Mouse (Mus musculus) midbrain, embryonic 14.5 days (tissue): ENCODE data around the gene Prpf19. TPM values are rescaled to one million over a fixed set of nuclear protein-coding genes. Genes with fewer than 3 reads are reported as not detected.

ENCODE experiments used
- ATAC-seq: fragments of 200-750 bp; cut with Nextera tagmentation; 2 replicates; pipeline ENCODE4 v1.8.0; 2017; ENCODE audit warnings: moderate number of reproducible peaks, moderate library complexity; ENCODE audit not compliant: low FRiP score, low TSS enrichment
- DNase-seq: peaks from one replicate; pipeline ENCODE4 v3.0.0-alpha.2; 2015
- H3K27ac ChIP-seq: fragments of 300-500 bp; sonication (generic); replicated peaks from 2 replicates; pipeline ENCODE4 v1.5.1; 2014; ENCODE audit warnings: mild to moderate bottlenecking, low read depth, low read length, moderate library complexity
- H3K27me3 ChIP-seq: fragments of 300-500 bp; sonication (generic); 2 replicates; pipeline ENCODE4 v1.6.1; 2014; ENCODE audit warnings: low read length, control low read depth, mixed read lengths; ENCODE audit not compliant: control insufficient read depth, insufficient read depth
- H3K36me3 ChIP-seq: fragments of 300-500 bp; sonication (generic); 2 replicates; pipeline ENCODE4 v1.6.1; 2014; ENCODE audit warnings: low read length, control low read depth; ENCODE audit not compliant: control insufficient read depth, insufficient read depth
- H3K4me1 ChIP-seq: fragments of 300-500 bp; sonication (generic); 2 replicates; pipeline ENCODE4 v1.6.1; 2014; ENCODE audit warnings: mild to moderate bottlenecking, antibody characterized with exemption, low read length, control low read depth; ENCODE audit not compliant: control insufficient read depth, insufficient read depth
- H3K4me2 ChIP-seq: fragments of 300-500 bp; sonication (generic); 2 replicates; pipeline ENCODE4 v1.6.1; 2014; ENCODE audit warnings: mild to moderate bottlenecking, low read length, moderate library complexity
- H3K4me3 ChIP-seq: fragments of 300-500 bp; sonication (generic); replicated peaks from 2 replicates; pipeline ENCODE4 v1.5.1; 2014; ENCODE audit warnings: low read depth, low read length
- H3K9ac ChIP-seq: fragments of 300-500 bp; sonication (generic); replicated peaks from 2 replicates; pipeline ENCODE4 v1.6.1; 2014; ENCODE audit warnings: mild to moderate bottlenecking, low read length, moderate library complexity
- H3K9me3 ChIP-seq: fragments of 300-500 bp; sonication (generic); 2 replicates; pipeline ENCODE4 v1.6.1; 2016; ENCODE audit warnings: low read length, control low read depth, mixed read lengths; ENCODE audit not compliant: control insufficient read depth
- WGBS: fragments of 180-500 bp; shearing (Covaris S2); extraction: QIAGEN DNeasy Blood & Tissue Kit; methylation state at CpG from one replicate; pipeline ENCODE4 v1.1.7; 2014; 5-methylcytosine and 5-hydroxymethylcytosine counted together
- polyA plus RNA-seq: library from polyadenylated mRNA; unstranded; fragments of >200 nt; fragmentation: Nextera tagmentation; extraction: Ambion mirVana; gene quantifications from 2 replicates; pipeline ENCODE4 v1.2.1, GENCODE M21; 2014

Prpf19 gene
- polyA plus RNA-seq, 1 experiment from 2014 or later = 39.2 TPM

DNA sequence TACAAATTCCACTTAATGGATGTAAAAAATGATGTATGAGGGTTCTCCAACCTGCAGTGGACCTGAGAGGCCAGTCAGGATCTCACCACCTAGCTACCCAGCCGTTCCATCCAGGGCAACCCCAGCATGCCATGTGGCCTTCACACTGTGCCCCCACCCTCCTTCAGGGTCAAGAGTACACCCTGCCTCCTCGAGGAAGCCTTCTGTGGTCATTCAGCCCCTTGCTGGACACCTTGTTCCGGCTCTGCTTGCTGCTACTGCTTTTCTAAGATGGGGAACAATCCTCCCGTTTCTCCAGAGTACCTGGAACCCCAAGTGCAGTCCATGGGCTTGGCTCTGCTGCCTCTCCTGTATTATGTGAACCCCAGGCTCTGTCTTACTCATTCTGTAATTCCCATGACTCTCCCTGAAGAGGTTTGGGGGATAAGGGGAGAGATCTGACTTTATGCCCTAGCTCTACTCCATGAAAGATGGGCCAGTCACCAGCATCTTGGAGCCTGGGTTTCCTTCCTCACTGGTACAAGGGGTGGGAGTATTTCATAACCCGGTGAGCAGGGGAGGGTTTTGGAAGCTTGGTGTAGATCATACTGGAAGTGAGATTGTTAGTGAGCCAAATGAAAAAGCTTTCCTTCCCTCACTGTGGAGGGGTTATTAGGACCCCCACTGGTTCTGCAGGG is 26.9 kb upstream of the Prpf19 start:
- Histone ChIP-seq H3K9me3 (no peaks in the 10 kb centered on the region), H3K9ac (peak overlapping the region; percentile 81), H3K27me3 (no peaks in the 10 kb centered on the region), H3K27ac (0 out of 2 replicates have a peak overlapping the region, but pooled peaks have one; percentile 86), H3K36me3 (peaks cover 60% of the 10 kb centered on the region), H3K4me2 (peak overlapping the region; percentile 78), H3K4me1 (peaks cover 21% of the 10 kb centered on the region), H3K4me3 (peak overlapping the region; percentile 97)
- ATAC-seq = no peak
- no peak for DNase-seq
- WGBS = 29% methylated on average over 5 of the region's 5 CpGs

DNA sequence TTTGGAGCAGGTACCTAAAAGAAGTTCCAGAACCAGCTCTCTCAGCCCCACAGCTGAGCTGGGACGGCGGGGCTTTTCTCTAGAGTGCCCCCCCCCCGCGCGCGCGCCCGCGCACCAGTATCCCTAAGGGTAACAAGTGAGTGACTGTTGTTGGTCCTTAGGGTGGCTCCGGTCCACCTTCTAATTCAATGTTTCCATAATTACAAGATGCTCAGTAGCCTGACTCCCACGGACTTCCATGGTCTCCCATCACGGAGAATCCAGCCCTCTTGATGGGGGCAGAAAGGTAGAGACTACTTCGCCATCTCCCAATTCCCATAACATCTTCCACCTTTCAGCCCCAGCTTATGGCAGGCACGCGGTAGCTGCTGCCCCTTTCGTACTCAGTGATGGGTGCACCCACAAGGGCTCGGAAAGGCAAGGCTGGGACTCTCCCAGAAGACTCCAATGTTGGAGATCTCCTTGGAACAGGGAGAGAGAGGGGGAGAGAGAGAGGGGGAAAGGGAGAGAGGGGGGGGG is 26.3 kb upstream of the Prpf19 start:
- H3K9ac ChIP-seq = peak overlapping the region; percentile 81
- peaks cover 60% of the 10 kb centered on the region for H3K36me3 ChIP-seq
- peak overlapping the region; percentile 78 for H3K4me2 ChIP-seq
- peak overlapping the region; percentile 86 for H3K27ac ChIP-seq
- peaks cover 21% of the 10 kb centered on the region for H3K4me1 ChIP-seq
- ATAC-seq (peak; percentile 21; the same call in 1 of the 2 replicates), DNase-seq (peak; percentile 54)
- H3K9me3 ChIP-seq = no peaks in the 10 kb centered on the region
- H3K4me3 ChIP-seq = peak overlapping the region; percentile 97
- WGBS = under 1% methylated on average over 17 of the region's 17 CpGs
- H3K27me3 ChIP-seq = no peaks in the 10 kb centered on the region

DNA sequence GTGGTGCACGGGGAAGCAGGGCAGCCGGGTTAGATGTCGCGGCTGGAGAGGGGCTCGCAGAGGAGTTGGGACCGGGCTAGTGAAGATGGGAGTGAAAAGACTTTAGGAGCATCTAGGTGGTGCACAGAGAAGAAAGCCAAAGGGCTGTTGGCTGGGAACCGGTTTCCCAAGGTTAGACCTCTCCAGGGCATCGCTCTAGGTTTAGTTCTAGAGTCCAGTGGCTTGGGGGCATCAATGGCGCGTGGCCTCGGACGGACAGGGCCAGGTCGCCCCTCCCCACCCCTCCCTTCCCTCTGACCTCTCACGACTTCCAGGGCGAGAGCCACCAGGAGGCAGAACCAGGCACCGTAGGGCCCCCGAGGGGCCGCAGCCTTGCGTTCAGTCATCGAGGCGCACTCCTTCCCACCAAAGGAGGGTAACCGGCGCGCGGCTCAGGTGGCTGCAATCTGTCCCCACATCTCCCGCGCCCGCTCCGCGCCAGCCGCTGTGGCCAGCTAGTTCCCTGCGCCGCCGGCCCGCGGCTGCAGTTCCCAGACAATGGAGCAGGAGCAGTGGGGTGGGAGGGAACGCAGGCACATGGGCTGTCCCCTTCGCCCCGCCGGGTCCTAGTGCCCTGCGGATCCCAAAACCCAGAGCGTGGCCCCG is 25.7 kb upstream of the Prpf19 start:
- peak overlapping the region; percentile 97 for H3K4me3 ChIP-seq
- no peaks in the 10 kb centered on the region for H3K9me3 ChIP-seq
- peak; percentile 93 for ATAC-seq
- H3K27me3 ChIP-seq = no peaks in the 10 kb centered on the region
- peak; percentile 94 for DNase-seq
- peak overlapping the region; percentile 78 for H3K4me2 ChIP-seq
- H3K27ac ChIP-seq = peak overlapping the region; percentile 86
- WGBS = under 1% methylated on average over 40 of the region's 43 CpGs
- peaks cover 21% of the 10 kb centered on the region for H3K4me1 ChIP-seq
- peaks cover 60% of the 10 kb centered on the region for H3K36me3 ChIP-seq
- peak overlapping the region; percentile 81 for H3K9ac ChIP-seq

DNA sequence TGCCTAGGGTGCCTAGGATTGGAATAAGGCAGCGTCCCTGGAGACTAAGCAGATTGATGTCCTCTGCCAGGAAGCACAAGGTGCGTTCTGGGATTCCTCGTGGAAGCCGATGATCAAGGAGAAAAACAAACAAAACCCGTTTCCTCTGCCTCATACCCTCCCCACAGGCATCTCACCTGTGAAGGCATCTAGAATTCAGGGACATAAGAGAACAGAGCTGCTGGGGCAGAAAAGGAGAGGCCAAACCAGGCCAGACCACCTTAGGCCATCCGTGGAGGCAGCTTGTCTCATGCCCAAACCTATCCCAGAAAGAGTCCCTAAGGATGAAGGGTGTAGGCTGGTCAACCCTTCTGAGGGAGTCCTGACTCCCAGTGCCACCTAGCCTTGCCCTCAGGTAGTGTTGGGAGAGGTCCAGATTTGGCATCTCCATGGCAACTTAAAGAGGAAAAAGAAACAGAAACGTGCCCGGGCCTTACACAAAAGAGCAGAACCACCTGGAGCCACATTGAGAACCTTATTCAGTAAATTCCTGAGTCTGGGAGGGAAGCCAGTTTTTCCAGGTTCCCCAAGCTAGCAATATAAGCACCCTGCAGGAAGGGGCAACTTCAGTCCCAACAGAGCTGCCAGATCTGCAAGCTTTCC is 25.0 kb upstream of the Prpf19 start, which contains the start of gene Tmem132a:
TSS of gene Tmem132a (minus strand) at position 55 of the 642 bp plus-strand sequence.
- peaks cover 53% of the 10 kb centered on the region for H3K36me3 ChIP-seq
- 1% methylated on average over 8 of the region's 8 CpGs for WGBS
- H3K27ac ChIP-seq = peak within 1 kb of the TSS; percentile 86
- DNase-seq (no peak), ATAC-seq (peak; percentile 44; the same call in 1 of the 2 replicates)
- peaks cover 21% of the 10 kb centered on the region for H3K4me1 ChIP-seq
- peak within 1 kb of the TSS; percentile 97 for H3K4me3 ChIP-seq
- H3K9ac ChIP-seq = peak within 1 kb of the TSS; percentile 81
- no peaks in the 10 kb centered on the region for H3K9me3 ChIP-seq
- H3K27me3 ChIP-seq = no peaks in the 10 kb centered on the region
- H3K4me2 ChIP-seq = peak within 1 kb of the TSS; percentile 78

DNA sequence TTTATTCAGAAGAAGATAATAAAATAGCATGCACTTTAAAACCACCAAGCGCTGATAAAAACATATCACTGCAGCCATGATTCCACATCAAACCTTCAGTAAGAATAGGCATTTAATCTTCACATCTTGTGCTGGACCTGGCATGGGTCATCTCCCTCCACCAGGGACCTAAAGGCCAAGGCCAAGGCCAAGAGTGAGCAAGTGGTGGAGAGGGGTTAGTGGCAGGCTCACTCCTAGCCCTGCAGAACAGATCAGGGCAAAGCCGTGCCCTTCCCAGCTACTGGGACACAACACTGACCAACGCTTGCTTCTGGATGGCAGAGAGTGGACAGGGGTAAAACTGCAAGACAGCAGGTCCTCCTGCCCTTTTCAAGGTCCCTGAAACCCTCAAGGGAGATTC is 24.4 kb upstream of the Prpf19 start:
- WGBS = 88% methylated on average over 3 of the region's 3 CpGs
- Histone ChIP-seq H3K27ac (no peak overlapping the region), H3K4me1 (peaks cover 21% of the 10 kb centered on the region), H3K9ac (no peak overlapping the region), H3K9me3 (no peaks in the 10 kb centered on the region), H3K4me3 (no peak overlapping the region), H3K36me3 (peaks cover 46% of the 10 kb centered on the region), H3K27me3 (no peaks in the 10 kb centered on the region), H3K4me2 (no peak overlapping the region)
- ATAC-seq = no peak
- no peak for DNase-seq

DNA sequence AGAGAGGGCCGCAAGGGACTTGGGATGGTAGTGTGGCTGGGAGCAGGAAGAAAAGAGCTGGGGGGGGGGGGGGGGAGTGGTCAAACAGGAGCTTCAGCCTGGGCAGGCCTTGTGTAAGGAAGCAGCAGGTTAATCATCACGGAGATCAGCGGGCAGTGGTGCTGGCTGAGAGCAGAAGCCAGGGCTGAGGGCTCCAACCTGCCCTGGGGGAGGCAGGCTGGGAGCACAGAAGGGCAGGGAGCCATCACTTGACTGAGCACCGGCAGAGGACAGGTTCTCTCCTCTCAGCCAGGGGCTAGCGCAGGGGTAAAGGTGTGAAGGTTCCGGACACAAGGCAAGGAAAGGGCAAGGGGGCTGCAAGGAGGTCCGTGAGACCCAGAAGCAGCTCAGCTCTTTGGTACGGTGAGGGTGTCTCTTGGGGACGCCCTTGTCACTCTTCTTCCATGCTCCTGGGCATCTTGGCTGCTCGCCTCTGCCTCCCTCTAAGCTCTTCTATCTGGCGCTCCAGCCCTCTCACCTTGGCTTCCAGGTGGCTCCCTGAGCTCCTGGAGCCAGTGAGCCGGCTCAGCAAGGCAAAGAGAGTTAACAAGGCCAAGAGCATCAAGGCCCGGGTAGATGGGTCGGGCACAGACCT is 23.6 kb upstream of the Prpf19 start:
- ATAC-seq = no peak
- DNase-seq = no peak
- WGBS = 81% methylated on average over 14 of the region's 14 CpGs
- Histone ChIP-seq H3K9me3 (no peaks in the 10 kb centered on the region), H3K4me2 (no peak overlapping the region), H3K4me1 (peaks cover 21% of the 10 kb centered on the region), H3K4me3 (no peak overlapping the region), H3K9ac (no peak overlapping the region), H3K36me3 (peaks cover 40% of the 10 kb centered on the region), H3K27ac (no peak overlapping the region), H3K27me3 (no peaks in the 10 kb centered on the region)

DNA sequence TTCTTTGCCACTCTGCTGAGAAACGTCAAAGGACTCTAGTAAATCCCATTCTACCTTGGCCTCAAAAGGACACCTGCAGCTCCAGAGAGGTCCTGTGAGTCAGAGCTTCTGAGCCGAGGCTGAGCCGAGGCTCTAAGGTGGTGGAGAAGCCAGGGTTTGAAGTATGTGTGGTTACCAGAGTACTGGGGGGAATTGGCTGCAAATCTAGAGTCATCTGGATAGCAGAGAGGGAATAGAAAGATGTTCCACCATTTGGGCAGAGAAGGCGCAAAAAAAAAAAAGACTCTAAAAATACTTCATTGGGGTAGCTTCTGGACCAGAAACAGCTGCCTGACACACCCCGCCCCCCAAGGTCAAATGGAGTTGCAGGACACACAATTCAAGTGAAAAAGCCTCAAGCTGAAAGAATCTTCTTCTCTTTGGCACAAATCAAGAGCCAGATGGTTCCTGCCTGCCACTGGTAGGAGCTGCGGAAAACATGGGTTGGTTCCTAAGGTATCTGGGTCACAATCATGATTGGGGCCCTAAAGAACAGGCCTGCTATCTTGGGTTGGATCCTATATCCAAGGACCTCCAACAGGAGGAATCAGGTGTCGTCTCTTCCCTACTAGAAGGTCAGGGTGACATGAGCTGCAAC is 16.7 kb upstream of the Prpf19 start:
- peaks cover 17% of the 10 kb centered on the region for H3K36me3 ChIP-seq
- 95% methylated on average over 7 of the region's 7 CpGs for WGBS
- H3K9me3 ChIP-seq = no peaks in the 10 kb centered on the region
- H3K4me1 ChIP-seq = peaks cover 19% of the 10 kb centered on the region
- no peak for DNase-seq
- no peak overlapping the region for H3K4me3 ChIP-seq
- no peaks in the 10 kb centered on the region for H3K27me3 ChIP-seq
- no peak overlapping the region for H3K27ac ChIP-seq
- ATAC-seq = no peak
- no peak overlapping the region for H3K4me2 ChIP-seq
- H3K9ac ChIP-seq = no peak overlapping the region
